Mouse (Mus musculus): ENCODE data around the gene 2810459M11Rik.

GRCm38 (mm10) chr1:86040817-86041216, 4.8 kb upstream of the 2810459M11Rik start:
- no peak for TF ChIP-seq CTCF (conservative IDR thresholded peaks at IDR 0.05; ENCODE audit: low read length)
- TF ChIP-seq POU5F1 (IDR thresholded peaks at IDR 0.05; ENCODE audit: borderline replicate concordance, low read length) = no peak
- no peak for TF ChIP-seq NANOG (IDR thresholded peaks at IDR 0.05; ENCODE audit: borderline replicate concordance, low read length)
